Comparison of ENCODE assay signal across 15 mouse cellular contexts in the genomic region with DNA sequence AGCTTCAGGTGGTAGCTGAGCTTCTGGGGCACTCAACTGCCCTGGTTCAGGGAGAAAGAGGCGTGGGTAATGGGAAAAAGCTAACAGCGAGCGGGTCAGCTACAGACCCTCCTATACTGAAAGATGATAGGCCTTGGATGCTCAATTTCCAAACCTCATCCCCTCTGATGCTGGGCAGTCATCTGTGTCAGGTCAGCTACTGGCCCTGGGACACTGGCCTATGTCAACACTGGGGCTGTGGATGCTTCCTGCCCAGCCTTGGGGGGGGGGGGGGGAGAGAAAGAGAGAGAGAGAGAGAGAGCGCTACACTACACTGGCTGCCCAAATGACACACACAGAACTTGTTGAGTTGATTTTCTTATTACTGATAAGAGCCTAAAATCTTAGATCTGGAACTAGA. TPM values are rescaled to one million over a fixed set of nuclear protein-coding genes. Genes with fewer than 3 reads are reported as not detected.
A peak's percentile ranks its signal among the peaks of the same experiment; 100 is the strongest.
DNase-seq lines count a peak whose midpoint lies in the region; ATAC-seq and TF ChIP-seq lines count a peak whose summit lies in the region.
"Had no signal": no experiment of that assay in that cellular context is flagged by ENCODE, and none has a peak within 500 bp of the region (broad histone marks: within the 10 kb centered on the region; RNA-seq: fewer than 3 reads in every experiment).

No protein-coding gene starts in this region.

- H3K36me3 ChIP-seq in kidney, postnatal 0 days (ENCODE audit: insufficient read depth, low read length) = no peaks in the 10 kb centered on the region
- 0 out of 2 replicates have a peak, but pooled peaks cover 4% of the 10 kb centered on the region for H3K36me3 ChIP-seq in forebrain, embryonic 13.5 days (ENCODE audit: poor library complexity, severe bottlenecking)
- no peaks in the 10 kb centered on the region for H3K36me3 ChIP-seq in hindbrain, embryonic 14.5 days (replicated peaks; ENCODE audit: control insufficient read depth, insufficient read depth)
- H3K36me3 ChIP-seq in midbrain, embryonic 16.5 days (ENCODE audit: control insufficient read depth, insufficient read depth, low read length) = peaks cover 2% of the 10 kb centered on the region; the same call in 1 of the 2 replicates
- H3K36me3 ChIP-seq: heart, embryonic 15.5 days; liver, embryonic 13.5 days had no signal

- ATAC-seq in kidney, postnatal 0 days (replicated peaks; ENCODE audit: low FRiP score, low read depth) = peak; percentile 88
- ATAC-seq in forebrain, embryonic 13.5 days = no peak; the same call in 1 of the 2 replicates
- ATAC-seq in hindbrain, embryonic 14.5 days (ENCODE audit: low FRiP score) = peak; percentile 39
- peak; percentile 23; the same call in 1 of the 2 replicates for ATAC-seq in midbrain, embryonic 16.5 days

- H3K4me1 ChIP-seq in kidney, postnatal 0 days (replicated peaks; ENCODE audit: insufficient read depth, low read length) = no peaks in the 10 kb centered on the region
- H3K4me1 ChIP-seq in forebrain, embryonic 13.5 days = peaks cover 18% of the 10 kb centered on the region
- peaks cover 16% of the 10 kb centered on the region for H3K4me1 ChIP-seq in hindbrain, embryonic 14.5 days (replicated peaks; ENCODE audit: control insufficient read depth, insufficient read depth, low read length)
- peaks cover 10% of the 10 kb centered on the region for H3K4me1 ChIP-seq in midbrain, embryonic 16.5 days (ENCODE audit: control insufficient read depth, insufficient read depth, low read length)
- H3K4me1 ChIP-seq: heart, embryonic 15.5 days; liver, embryonic 13.5 days; megakaryocyte, embryonic 14.5 days had no signal

- H3K4me2 ChIP-seq in kidney, postnatal 0 days (ENCODE audit: low read length) = no peak overlapping the region
- no peak overlapping the region for H3K4me2 ChIP-seq in forebrain, embryonic 13.5 days
- no peak overlapping the region for H3K4me2 ChIP-seq in hindbrain, embryonic 14.5 days (replicated peaks)
- no peak overlapping the region for H3K4me2 ChIP-seq in midbrain, embryonic 16.5 days (ENCODE audit: low read length)
- H3K4me2 ChIP-seq: heart, embryonic 15.5 days; liver, embryonic 13.5 days had no signal

- H3K27me3 ChIP-seq in kidney, postnatal 0 days (ENCODE audit: insufficient read depth, low read length) = no peaks in the 10 kb centered on the region
- peaks cover 17% of the 10 kb centered on the region; the same call in 1 of the 2 replicates for H3K27me3 ChIP-seq in forebrain, embryonic 13.5 days
- H3K27me3 ChIP-seq in hindbrain, embryonic 14.5 days (ENCODE audit: control insufficient read depth, insufficient read depth, low read length) = no peaks in the 10 kb centered on the region
- no peaks in the 10 kb centered on the region for H3K27me3 ChIP-seq in midbrain, embryonic 16.5 days (ENCODE audit: control insufficient read depth, insufficient read depth, low read depth, low read length)
- H3K27me3 ChIP-seq: heart, embryonic 15.5 days; liver, embryonic 13.5 days had no signal

- no peak overlapping the region for H3K9ac ChIP-seq in kidney, postnatal 0 days (ENCODE audit: low read depth, low read length)
- no peak overlapping the region for H3K9ac ChIP-seq in forebrain, embryonic 13.5 days
- no peak overlapping the region for H3K9ac ChIP-seq in hindbrain, embryonic 14.5 days
- H3K9ac ChIP-seq in midbrain, embryonic 16.5 days (ENCODE audit: low read depth, low read length) = no peak overlapping the region
- H3K9ac ChIP-seq: heart, embryonic 15.5 days; liver, embryonic 13.5 days had no signal

- TF ChIP-seq CTCF in kidney, postnatal 0 days (IDR thresholded peaks at IDR 0.05; ENCODE audit: low read depth) = no peak

- no peak overlapping the region for H3K4me3 ChIP-seq in kidney, postnatal 0 days (replicated peaks; ENCODE audit: low read depth, low read length)
- no peak overlapping the region for H3K4me3 ChIP-seq in forebrain, embryonic 13.5 days
- no peak overlapping the region for H3K4me3 ChIP-seq in hindbrain, embryonic 14.5 days (replicated peaks; ENCODE audit: low read length)
- H3K4me3 ChIP-seq in midbrain, embryonic 16.5 days (ENCODE audit: low read depth, low read length) = no peak overlapping the region
- H3K4me3 ChIP-seq: heart, embryonic 15.5 days; liver, embryonic 13.5 days; megakaryocyte, embryonic 14.5 days had no signal

- no peak overlapping the region for H3K27ac ChIP-seq in kidney, postnatal 0 days
- H3K27ac ChIP-seq in forebrain, embryonic 13.5 days = peak overlapping the region; percentile 65
- peak overlapping the region; percentile 60; the same call in 1 of the 2 replicates for H3K27ac ChIP-seq in hindbrain, embryonic 14.5 days
- peak overlapping the region; percentile 72 for H3K27ac ChIP-seq in midbrain, embryonic 16.5 days (ENCODE audit: low read length)
- H3K27ac ChIP-seq: heart, embryonic 15.5 days; liver, embryonic 13.5 days had no signal

- WGBS in kidney, postnatal 0 days = 35% methylated on average over 4 of the region's 4 CpGs
- WGBS in forebrain, embryonic 13.5 days = 31% methylated on average over 4 of the region's 4 CpGs
- 23% methylated on average over 4 of the region's 4 CpGs for WGBS in hindbrain, embryonic 14.5 days
- 28% methylated on average over 4 of the region's 4 CpGs for WGBS in midbrain, embryonic 16.5 days

- no peaks in the 10 kb centered on the region for H3K9me3 ChIP-seq in kidney, postnatal 0 days (replicated peaks; ENCODE audit: low read length)
- H3K9me3 ChIP-seq in forebrain, embryonic 13.5 days (replicated peaks) = 0 out of 2 replicates have a peak, but pooled peaks cover 12% of the 10 kb centered on the region
- no peaks in the 10 kb centered on the region for H3K9me3 ChIP-seq in hindbrain, embryonic 14.5 days (ENCODE audit: control insufficient read depth, low read length)
- 0 out of 2 replicates have a peak, but pooled peaks cover 5% of the 10 kb centered on the region for H3K9me3 ChIP-seq in midbrain, embryonic 16.5 days (replicated peaks; ENCODE audit: control insufficient read depth, low read length, poor library complexity, severe bottlenecking)
- H3K9me3 ChIP-seq: heart, embryonic 15.5 days; liver, embryonic 13.5 days had no signal

- peak; percentile 75 for DNase-seq in kidney, postnatal 0 days (ENCODE audit: low spot score)
- no peak for DNase-seq in kidney, adult 18-20 months
- DNase-seq in hindbrain, embryonic 14.5 days (ENCODE audit: low spot score) = no peak
- no peak for DNase-seq in gastrocnemius, adult 8-10 months (ENCODE audit: low spot score in 2 of 2)
- DNase-seq in right cerebral cortex, postnatal 4 days = no peak
- no peak for DNase-seq in heart, adult 18-20 months
- DNase-seq: adrenal gland, adult 2 months; kidney, postnatal 25 days; liver, embryonic 13.5 days; lung, postnatal 10 days; thymus, adult 2 months had no signal

RNA-seq across cellular contexts. Expression of gene Kazn, which starts 28.6 kb away (rescaled TPM):
- 16.2 and 16.4 TPM in 2 replicates for polyA plus RNA-seq in kidney, postnatal 0 days (2015; fragmentation: Nextera tagmentation; extraction: Ambion mirVana)
- 18.3 and 19.1 TPM in 2 replicates for polyA plus RNA-seq in forebrain, embryonic 13.5 days (2015; fragmentation: Nextera tagmentation; extraction: Ambion mirVana)
- polyA plus RNA-seq in hindbrain, embryonic 14.5 days (2014; fragmentation: Nextera tagmentation; extraction: Ambion mirVana) = 18.5 and 24.0 TPM in 2 replicates
- 29.3 and 32.1 TPM in 2 replicates for polyA plus RNA-seq in midbrain, embryonic 16.5 days (2015; fragmentation: Nextera tagmentation; extraction: Ambion mirVana)
- 1 to 10 TPM; 1.3 to 1.9 (median 1.7) TPM for total RNA-seq in gastrocnemius, adult 8-10 months (2022)
- 1 to 10 TPM; 2.8 to 3.1 TPM for total RNA-seq in heart, adult 18-20 months (2021)
